Mouse (Mus musculus): ENCODE data around the gene Adora1. TPM values are rescaled to one million over a fixed set of nuclear protein-coding genes. Genes with fewer than 3 reads are reported as not detected.

Gene Adora1
- polyA plus RNA-seq, 1 experiment from 2014 or later = 3.2 TPM

DNA sequence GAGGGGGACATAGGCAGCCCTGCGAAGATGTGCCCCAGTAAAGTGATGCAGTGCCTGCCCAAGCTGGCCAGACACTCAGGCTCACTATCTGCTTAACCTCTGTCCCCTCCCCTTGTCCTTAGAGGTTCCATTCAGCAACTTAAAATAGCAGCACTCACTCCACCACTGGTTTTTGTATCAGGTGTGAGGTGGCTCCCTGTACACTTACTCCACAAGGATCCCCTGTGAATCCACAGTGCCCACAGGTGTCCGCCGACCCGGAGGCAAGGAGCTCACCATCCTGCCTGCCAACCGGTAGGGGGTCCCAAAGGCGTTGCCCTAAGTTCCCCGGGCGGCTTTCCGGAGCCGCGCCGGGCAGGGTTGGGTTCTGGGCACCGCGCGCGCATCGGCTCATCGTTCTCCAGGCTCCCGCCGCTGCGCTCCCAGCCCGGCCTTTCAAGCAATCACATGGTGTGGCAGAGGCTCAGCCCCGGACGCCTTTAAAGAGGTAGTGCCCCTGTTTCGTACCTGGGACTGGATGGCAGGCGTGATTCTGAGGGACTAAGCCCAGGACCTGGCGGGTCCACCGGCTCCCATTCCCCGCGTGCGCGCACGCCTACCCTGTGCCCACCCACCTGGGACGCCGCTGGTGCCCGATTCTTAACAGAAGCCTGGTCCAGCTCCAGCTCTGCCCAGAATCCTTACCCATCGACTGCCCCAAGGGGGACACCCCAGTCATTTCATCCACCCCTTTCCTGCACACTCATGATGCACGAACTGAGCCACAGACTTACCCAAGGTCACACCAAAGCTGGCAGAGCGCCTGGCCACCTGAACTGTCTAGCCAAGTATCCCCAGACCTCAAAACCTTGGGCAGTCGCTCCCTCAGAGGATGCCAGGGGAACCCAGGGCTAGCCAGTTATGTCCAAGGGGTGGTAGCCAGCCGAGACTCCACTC is 508 bp downstream of the Adora1 start:
- peaks cover 23% of the 10 kb centered on the region for H3K4me1 ChIP-seq
- H3K36me3 ChIP-seq = no peaks in the 10 kb centered on the region
- no peak overlapping the region for H3K27ac ChIP-seq
- H3K4me2 ChIP-seq (replicated peaks) = peak overlapping the region; percentile 95
- 1% methylated on average over 41 of the region's 41 CpGs for WGBS
- peaks cover 61% of the 10 kb centered on the region for H3K27me3 ChIP-seq
- H3K9ac ChIP-seq = peak overlapping the region; percentile 57
- ATAC-seq (ENCODE audit: low FRiP score, low read depth) = peak; percentile 42; the same call in 1 of the 2 replicates
- H3K4me3 ChIP-seq = peak overlapping the region; percentile 52
- H3K9me3 ChIP-seq = no peaks in the 10 kb centered on the region

DNA sequence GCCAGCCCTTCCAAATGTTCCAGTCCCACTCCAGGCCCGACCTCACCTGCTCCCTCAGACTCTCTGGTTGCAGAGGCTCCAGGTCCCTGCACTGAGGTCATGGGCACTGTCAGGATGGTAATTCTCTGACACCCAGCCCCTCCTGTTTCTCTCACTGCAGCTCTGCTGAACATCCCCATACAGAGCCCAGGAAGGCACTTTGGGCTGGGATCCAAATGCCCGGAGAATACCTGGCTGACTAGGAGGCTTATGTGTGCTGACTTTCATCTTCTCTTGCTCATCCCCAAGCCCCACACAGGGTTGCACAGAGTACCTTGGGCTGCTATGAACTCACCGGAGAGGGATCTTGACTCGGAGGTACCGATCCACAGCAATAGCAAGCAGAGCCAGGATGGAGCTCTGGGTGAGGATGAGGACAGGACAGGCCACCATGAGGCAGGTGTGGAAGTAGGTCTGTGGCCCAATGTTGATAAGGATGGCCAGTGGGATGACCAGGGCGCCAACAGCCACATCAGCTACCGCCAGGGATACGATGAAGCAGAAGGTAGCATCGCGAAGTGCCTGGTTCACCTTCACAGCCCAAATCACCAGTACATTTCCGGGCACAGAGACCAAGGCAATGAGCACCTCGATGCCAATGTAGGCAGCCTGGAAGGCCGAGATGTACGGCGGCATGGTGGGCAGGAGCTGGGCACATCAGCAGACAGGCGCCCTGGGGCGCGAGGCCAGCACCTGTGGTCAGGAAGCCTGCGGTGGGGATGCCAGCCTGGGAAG is 1.4 kb downstream of the Adora1 start:
- H3K36me3 ChIP-seq = no peaks in the 10 kb centered on the region
- no peaks in the 10 kb centered on the region for H3K9me3 ChIP-seq
- peak overlapping the region; percentile 95 for H3K4me2 ChIP-seq (replicated peaks)
- no peak overlapping the region for H3K27ac ChIP-seq
- peaks cover 55% of the 10 kb centered on the region for H3K27me3 ChIP-seq
- no peak overlapping the region for H3K9ac ChIP-seq
- H3K4me3 ChIP-seq = peak overlapping the region; percentile 52
- ATAC-seq (ENCODE audit: low FRiP score, low read depth) = no peak
- WGBS = 47% methylated on average over 19 of the region's 19 CpGs
- H3K4me1 ChIP-seq = peaks cover 23% of the 10 kb centered on the region

DNA sequence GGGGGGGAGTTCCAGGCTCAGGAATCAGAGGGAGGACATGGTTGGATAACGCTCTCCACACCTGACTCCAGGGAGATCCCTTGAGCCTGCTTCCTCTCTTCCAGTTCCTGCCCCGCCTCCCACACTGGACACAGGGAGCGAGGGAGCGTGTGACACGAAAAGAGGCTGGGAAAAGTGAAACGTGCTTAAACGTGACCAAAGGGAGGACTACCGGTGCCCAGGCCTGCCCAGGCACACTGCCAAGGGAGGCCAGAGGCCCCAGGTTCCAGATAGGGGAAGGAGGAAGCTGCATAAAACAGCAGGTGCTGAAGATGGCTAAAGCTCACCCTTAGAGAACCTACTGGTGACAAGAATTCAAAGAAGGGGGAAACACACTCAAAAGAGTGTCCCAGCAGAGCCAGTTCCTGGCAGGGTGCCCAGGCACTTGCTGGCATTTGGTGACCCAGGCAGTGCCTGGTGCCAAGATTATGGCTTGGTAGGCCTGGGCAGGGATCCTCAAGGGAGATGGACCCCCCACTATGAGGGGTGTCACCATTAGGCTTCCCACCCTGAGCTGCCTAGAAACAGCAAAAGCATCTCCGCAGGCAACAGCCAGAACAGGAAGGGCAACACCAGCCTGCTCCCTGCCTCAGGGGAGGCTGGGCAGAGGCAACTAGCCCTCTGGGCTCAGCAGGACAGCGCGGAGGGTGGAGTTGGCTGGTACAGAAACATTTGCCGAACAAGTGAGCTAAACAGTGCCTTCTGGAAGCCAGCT is 2.3 kb downstream of the Adora1 start:
- Histone ChIP-seq H3K4me2 (replicated peaks) (peak overlapping the region; percentile 95; the same call in 1 of the 2 replicates), H3K36me3 (no peaks in the 10 kb centered on the region), H3K9me3 (no peaks in the 10 kb centered on the region), H3K4me1 (peaks cover 23% of the 10 kb centered on the region), H3K27me3 (peaks cover 55% of the 10 kb centered on the region), H3K27ac (no peak overlapping the region), H3K9ac (no peak overlapping the region), H3K4me3 (no peak overlapping the region)
- ATAC-seq (ENCODE audit: low FRiP score, low read depth) = no peak
- WGBS = 56% methylated on average over 12 of the region's 12 CpGs

DNA sequence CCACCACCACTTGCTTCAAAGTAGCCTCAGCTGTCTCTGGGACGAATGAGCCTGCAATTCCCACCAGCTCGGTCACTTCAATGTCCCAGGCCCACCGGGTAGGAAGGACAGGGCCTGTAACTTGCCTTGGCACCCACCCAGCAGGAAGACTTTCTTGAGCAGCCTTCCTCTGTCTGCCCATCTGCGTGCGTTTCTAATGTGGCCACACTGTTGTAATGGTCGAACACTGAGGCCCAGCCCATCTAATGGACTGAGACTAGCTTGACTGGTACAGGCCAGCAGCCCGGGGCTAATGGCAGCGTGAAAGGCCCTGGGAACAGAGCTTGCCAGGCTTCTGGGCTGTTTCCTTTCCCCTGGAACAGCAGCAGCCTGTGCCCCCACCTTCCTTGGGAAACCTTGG is 2.9 kb downstream of the Adora1 start:
- Histone ChIP-seq H3K4me3 (no peak overlapping the region), H3K9me3 (no peaks in the 10 kb centered on the region), H3K36me3 (no peaks in the 10 kb centered on the region), H3K9ac (no peak overlapping the region), H3K4me1 (peaks cover 23% of the 10 kb centered on the region), H3K27me3 (peaks cover 50% of the 10 kb centered on the region), H3K4me2 (replicated peaks) (no peak overlapping the region), H3K27ac (no peak overlapping the region)
- 76% methylated on average over 8 of the region's 8 CpGs for WGBS
- ATAC-seq (ENCODE audit: low FRiP score, low read depth) = no peak

DNA sequence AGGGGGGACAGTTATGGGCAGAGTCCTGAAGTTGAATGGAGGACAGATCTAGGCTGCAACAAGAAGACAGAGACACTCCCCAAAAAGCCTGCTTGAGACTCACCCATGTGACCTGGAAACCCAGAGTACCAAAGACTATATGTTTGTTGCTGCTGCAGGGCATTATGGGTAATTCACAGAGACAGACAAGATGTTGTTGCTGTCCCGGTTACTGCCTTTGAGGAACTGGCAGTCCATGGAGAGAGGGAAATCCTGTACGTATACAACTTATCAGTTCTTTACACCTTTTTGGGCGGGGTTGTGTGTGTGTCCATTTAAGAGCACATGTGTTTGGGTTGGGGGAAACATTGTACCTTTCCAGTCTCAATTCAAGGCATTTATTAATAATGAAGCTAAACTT is 3.5 kb downstream of the Adora1 start:
- Histone ChIP-seq H3K27me3 (peaks cover 44% of the 10 kb centered on the region), H3K4me2 (replicated peaks) (no peak overlapping the region), H3K9ac (no peak overlapping the region), H3K4me3 (no peak overlapping the region), H3K9me3 (no peaks in the 10 kb centered on the region), H3K4me1 (peaks cover 23% of the 10 kb centered on the region), H3K36me3 (no peaks in the 10 kb centered on the region), H3K27ac (no peak overlapping the region)
- WGBS = 72% methylated on average over 3 of the region's 3 CpGs
- ATAC-seq (ENCODE audit: low FRiP score, low read depth) = no peak

DNA sequence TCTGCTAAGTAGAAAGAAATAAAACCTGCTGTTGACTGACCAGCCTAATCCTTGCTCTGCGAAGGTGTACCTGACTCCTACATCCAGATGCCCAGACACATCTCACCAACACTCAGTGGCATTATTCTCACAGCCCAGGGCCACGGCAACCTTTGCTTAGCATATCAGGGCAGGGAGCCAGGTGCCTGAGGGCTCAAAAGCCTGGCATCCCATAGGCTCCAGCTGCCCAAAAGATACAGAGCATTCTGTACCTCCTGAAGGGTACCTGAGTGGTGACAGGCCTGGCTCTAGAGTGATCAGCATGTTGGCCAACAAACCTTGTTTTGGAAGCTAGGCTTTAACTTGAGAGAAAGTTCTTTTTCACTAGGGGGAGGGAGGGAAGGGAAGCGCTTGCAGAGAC is 4.0 kb downstream of the Adora1 start:
- Histone ChIP-seq H3K4me3 (no peak overlapping the region), H3K27me3 (peaks cover 40% of the 10 kb centered on the region), H3K9me3 (no peaks in the 10 kb centered on the region), H3K4me2 (replicated peaks) (no peak overlapping the region), H3K9ac (no peak overlapping the region), H3K36me3 (no peaks in the 10 kb centered on the region), H3K27ac (no peak overlapping the region), H3K4me1 (peaks cover 23% of the 10 kb centered on the region)
- ATAC-seq (ENCODE audit: low FRiP score, low read depth) = no peak
- WGBS = 82% methylated on average over 3 of the region's 3 CpGs

DNA sequence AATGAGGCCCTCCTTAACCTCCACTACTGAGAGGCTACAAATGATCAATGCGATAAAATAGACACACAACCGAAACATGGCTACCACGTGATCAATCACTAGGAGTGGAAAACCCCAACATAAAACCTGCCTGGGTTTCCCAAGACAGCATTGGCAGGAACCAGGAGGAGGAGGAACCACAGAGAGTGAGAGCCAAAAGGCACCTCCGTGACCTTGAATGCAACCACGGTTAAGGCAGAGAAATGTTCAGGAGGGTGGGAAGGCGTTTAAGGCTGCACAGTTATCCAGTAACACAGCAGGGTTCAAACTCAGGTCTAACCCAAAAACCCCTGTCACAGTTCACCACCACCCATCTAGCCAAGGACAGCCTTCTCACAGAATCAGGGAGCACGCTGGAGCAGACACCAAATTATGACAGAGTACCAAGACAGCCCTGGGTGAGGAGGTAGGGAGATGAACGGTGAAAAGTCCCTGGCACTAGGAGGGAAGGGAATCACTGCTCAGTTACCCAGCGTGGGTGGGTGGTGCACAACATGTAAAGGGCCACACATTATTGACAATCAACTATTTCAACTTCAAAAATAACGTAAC is 4.5 kb downstream of the Adora1 start:
- WGBS = 82% methylated on average over 10 of the region's 10 CpGs
- Histone ChIP-seq H3K9me3 (no peaks in the 10 kb centered on the region), H3K9ac (no peak overlapping the region), H3K4me2 (replicated peaks) (no peak overlapping the region), H3K4me3 (no peak overlapping the region), H3K27me3 (peaks cover 34% of the 10 kb centered on the region), H3K27ac (no peak overlapping the region), H3K36me3 (no peaks in the 10 kb centered on the region), H3K4me1 (peaks cover 23% of the 10 kb centered on the region)
- ATAC-seq (ENCODE audit: low FRiP score, low read depth) = no peak

DNA sequence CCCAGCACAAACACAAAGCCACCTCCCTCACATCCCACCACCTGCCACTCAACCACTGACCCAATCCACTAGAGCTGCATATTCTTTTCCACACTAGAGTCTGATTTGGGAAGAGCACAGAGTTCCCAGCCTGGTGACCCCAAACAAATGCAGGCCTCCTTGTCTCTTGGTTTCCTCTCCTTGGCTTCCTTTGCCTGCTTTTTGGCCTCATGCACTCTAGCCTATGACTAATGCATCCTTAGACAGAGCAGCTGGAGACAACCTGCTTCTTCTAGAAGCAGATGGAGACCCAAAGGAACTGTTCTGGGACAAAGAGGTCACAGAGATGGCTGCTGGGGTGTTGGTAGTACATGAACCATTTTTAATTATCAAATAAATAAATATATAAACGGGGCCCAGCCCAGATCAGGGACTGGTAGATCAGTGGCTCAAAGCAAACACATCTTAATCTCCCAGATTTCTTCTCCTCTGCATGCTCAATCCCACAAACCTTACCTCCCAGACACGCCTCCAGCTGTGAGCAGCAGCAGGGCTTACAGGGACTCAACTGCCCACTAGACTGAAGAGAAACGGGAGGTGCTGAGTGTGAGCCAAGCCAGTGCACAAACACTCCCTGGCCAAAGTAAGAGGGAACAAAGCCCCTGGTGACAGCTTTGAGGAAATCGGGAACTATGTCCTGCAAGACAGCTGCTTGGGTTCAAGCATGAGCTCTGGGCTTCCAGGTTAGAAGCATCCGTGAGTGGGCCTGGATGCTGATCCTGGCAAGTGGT is 5.2 kb downstream of the Adora1 start:
- Histone ChIP-seq H3K4me3 (no peak overlapping the region), H3K36me3 (no peaks in the 10 kb centered on the region), H3K9ac (no peak overlapping the region), H3K4me1 (peaks cover 19% of the 10 kb centered on the region), H3K4me2 (replicated peaks) (no peak overlapping the region), H3K27ac (no peak overlapping the region), H3K9me3 (no peaks in the 10 kb centered on the region), H3K27me3 (peaks cover 27% of the 10 kb centered on the region)
- WGBS = 69% methylated on average over 5 of the region's 5 CpGs
- ATAC-seq (ENCODE audit: low FRiP score, low read depth) = no peak

DNA sequence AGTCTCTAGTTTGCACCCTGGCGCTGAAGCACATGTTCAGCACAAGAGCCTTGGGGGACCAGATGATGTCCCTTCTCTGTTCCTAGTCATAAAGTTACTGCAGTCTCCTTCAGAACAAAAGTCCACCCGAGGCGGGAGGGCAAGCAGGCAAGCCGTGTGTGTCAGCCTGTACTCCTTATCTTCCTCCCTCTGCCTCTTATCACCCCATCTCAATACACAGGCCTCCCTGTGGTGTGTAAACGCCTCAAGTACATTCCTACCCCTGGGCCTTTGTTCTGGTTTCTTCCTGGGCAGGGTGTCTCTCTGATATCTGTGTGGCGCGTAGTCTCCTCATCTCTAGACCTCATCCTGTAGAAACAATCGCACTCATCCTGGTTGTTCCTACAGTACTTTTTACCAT is 8.5 kb downstream of the Adora1 start:
- no peaks in the 10 kb centered on the region; the same call in 1 of the 2 replicates for H3K27me3 ChIP-seq
- no peak overlapping the region for H3K9ac ChIP-seq
- H3K27ac ChIP-seq = no peak overlapping the region
- 66% methylated on average over 8 of the region's 8 CpGs for WGBS
- no peak overlapping the region for H3K4me2 ChIP-seq (replicated peaks)
- H3K9me3 ChIP-seq = no peaks in the 10 kb centered on the region
- no peak overlapping the region for H3K4me3 ChIP-seq
- no peak for ATAC-seq (ENCODE audit: low FRiP score, low read depth)
- H3K36me3 ChIP-seq = no peaks in the 10 kb centered on the region
- H3K4me1 ChIP-seq = 0 out of 2 replicates have a peak, but pooled peaks cover 4% of the 10 kb centered on the region

DNA sequence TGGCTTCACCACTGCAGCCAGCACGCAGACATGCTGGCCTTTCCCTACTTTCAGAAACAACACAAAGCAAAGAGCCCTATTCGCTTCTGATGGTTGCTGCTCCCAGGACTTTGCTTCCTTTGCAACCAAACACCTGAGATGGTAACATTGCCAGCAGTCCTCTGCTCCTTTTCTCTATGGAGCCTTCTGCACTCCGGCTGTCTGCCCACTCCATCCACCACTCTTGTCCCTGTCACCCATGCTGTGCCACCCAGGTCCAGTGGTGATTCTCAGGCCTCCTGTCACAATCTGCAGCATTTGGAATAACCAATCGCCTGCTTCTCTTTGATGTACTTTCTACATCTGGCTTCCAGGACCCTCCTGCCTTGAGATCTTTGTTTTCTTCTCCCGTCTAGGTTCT is 9.9 kb downstream of the Adora1 start:
- no peak overlapping the region for H3K27ac ChIP-seq
- H3K4me2 ChIP-seq (replicated peaks) = no peak overlapping the region
- no peak overlapping the region for H3K9ac ChIP-seq
- H3K9me3 ChIP-seq = no peaks in the 10 kb centered on the region
- H3K4me3 ChIP-seq = no peak overlapping the region
- ATAC-seq (ENCODE audit: low FRiP score, low read depth) = no peak
- 88% methylated on average over 5 of the region's 5 CpGs for WGBS
- 0 out of 2 replicates have a peak, but pooled peaks cover 4% of the 10 kb centered on the region for H3K4me1 ChIP-seq
- H3K36me3 ChIP-seq = no peaks in the 10 kb centered on the region
- no peaks in the 10 kb centered on the region; the same call in 1 of the 2 replicates for H3K27me3 ChIP-seq

DNA sequence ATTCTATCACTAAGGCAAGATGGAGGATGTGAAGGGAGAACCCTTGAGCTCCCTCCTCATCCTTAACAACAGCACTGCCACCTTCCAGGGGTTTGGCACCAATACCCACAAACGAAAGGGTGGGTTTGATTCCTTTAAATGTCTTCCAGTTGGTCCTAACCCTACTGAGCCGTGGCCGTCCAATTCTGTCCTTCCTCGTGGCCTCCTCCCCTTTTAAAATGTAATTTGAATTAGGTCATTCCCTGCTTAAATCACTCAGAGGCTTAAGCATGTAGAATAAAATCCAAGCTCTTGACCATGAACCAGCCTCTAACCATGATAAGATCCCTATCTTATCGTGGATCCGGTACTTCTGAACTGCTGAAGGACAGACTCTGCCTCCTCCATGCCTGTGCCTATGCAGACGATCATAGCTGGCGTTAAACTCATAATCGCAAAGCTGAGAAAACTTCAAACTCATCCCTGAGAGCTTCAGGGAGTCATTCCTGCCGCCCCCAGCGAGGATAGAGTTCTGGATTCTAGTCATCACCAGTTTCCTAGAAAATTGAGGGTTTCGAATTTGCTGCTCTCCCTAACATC is 10.5 kb downstream of the Adora1 start:
- 86% methylated on average over 12 of the region's 12 CpGs for WGBS
- Histone ChIP-seq H3K9me3 (no peaks in the 10 kb centered on the region), H3K36me3 (no peaks in the 10 kb centered on the region), H3K4me3 (no peak overlapping the region), H3K9ac (no peak overlapping the region), H3K27ac (no peak overlapping the region), H3K4me1 (0 out of 2 replicates have a peak, but pooled peaks cover 4% of the 10 kb centered on the region), H3K27me3 (no peaks in the 10 kb centered on the region; the same call in 1 of the 2 replicates), H3K4me2 (replicated peaks) (no peak overlapping the region)
- no peak for ATAC-seq (ENCODE audit: low FRiP score, low read depth)

Data from limb, embryonic 13.5 days (tissue).